Mouse (Mus musculus): ENCODE measurements around the gene Spata7.
"Not testable (repeated sequence)": the region's sequence is repeated elsewhere in the genome, so short reads cannot be mapped to it uniquely, and the experiment has no call there.

Gene Spata7

GRCm38 (mm10) chr12:98627392-98628259, at the start of gene Spata7:
Gene Spata7 (plus strand): TSS chr12:98628157.
- peak; percentile 56 for DNase-seq (ENCODE audit: extremely low read depth, low read depth)

DNA sequence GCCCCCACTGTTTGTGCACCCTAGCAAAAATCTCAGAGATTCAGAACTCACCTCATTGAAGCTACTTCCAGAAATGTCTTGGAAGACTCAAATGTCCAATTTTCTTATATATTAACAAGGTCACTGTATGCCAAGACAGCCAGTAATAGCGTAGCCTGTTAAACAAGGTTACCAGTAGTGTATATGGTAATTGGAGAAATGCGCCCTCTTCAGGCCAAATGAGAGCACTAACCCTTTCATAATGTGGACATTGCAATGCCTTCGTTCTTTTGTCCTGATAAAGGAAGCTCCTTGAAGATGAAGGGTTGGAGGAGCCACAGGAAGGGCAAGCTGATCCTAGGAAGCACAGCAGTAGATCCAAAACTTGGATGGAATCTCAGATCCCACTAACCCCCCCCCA, 42.7 kb upstream of the Spata7 start:
- DNase-seq (ENCODE audit: extremely low read depth, low read depth): no peak

DNA sequence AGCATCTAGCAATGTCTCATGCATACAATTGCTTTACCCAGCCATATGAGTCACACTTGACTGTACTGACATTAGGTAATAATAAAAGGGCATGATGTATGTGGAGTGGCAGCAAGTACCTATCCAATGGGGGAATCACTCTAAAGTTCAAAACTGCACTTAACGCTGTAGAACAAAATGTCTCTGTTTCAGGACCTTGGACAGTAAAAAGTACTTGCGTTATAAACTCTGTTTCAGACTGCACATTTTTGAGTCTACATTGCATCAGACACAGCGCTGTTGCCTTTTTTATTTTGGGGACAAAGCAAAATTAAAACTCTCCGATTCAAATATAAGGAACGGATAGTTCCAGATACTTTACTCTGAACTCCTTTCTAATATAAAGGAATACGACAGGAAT, 39.4 kb upstream of the Spata7 start:
- DNase-seq (ENCODE audit: extremely low read depth, low read depth): no peak

DNA sequence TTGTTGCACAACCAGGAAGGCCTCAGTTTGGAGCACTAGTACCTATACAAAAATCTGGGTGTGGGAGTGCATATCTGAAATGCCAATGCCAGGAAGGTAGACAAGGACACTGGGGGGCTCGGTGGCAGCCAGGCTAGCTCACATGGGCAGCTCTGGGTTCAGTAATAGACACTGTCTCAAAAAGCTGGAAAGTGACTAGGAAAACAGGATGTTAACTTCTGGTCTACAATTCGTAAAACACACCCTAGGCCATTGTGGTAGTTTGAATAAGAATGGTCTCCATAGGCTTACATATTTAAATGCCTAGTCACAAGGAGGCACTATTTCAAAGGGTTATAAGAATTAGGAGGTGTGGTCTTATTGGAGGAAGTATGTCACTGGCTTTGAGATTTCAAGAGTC, 36.9 kb upstream of the Spata7 start:
- DNase-seq (ENCODE audit: extremely low read depth, low read depth): no peak

GRCm38 (mm10) chr12:98600861-98601260, 27.1 kb upstream of the Spata7 start:
- no peak for DNase-seq (ENCODE audit: extremely low read depth, low read depth)

GRCm38 (mm10) chr12:98602114-98602513, 25.8 kb upstream of the Spata7 start:
- no peak for DNase-seq (ENCODE audit: extremely low read depth, low read depth)

DNA sequence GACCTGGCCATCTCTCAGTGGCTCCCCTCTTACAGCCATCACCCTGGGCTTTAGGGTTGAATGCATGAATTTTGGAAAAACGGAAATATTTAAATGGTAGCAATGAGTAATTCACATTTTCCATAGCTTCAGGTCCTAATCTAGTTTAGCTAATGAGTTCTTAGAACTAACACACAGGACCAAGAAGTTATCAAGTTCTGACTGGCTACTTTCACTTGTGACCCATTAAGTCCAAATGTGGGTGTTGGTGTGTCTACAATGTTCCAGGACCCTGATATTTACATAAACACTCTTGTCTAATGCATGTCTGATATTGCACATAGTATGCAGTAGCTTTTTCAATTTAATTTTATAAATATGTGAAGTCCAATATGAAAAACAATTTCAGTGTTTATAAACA, 22.7 kb upstream of the Spata7 start:
- no peak for DNase-seq (ENCODE audit: extremely low read depth, low read depth)

DNA sequence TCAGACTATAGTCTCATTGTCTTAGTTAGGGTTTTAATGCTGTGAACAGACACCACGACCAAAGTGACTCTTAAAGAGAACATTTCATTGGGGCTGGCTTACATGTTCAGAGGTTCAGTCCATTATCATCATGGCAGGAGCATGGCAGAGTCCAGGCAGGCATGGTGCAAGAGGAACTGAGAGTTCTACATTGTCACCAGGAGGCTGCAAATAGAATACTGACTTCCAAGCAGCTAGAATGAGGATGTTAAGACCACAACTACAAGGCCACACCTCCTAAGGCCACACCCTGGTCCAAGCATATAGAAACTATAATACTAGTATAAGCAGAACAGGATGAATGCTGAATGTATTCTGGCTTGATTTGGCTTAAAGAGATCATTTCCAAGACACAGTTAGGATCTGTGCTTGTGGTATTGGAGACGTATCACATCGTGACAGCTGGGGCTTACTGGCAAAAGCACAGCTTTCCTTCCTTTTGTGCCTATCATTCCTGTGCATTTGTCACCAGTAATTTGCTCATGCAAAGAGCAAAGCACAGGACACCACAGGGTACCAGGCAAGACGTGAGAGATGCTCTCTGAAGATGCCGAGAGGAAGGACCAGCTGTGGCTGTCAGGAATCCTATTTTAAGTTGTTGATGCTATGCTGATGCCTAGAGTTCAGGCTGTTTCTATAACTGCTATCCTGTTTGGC, 21.2 kb upstream of the Spata7 start:
- no peak for DNase-seq (ENCODE audit: extremely low read depth, low read depth)

GRCm38 (mm10) chr12:98610341-98610740, 17.6 kb upstream of the Spata7 start:
- no peak for DNase-seq (ENCODE audit: extremely low read depth, low read depth)

- no peak for DNase-seq (ENCODE audit: extremely low read depth, low read depth)
Measured at GRCm38 (mm10) chr12:98614910-98615508, 12.9 kb upstream of the Spata7 start.

DNA sequence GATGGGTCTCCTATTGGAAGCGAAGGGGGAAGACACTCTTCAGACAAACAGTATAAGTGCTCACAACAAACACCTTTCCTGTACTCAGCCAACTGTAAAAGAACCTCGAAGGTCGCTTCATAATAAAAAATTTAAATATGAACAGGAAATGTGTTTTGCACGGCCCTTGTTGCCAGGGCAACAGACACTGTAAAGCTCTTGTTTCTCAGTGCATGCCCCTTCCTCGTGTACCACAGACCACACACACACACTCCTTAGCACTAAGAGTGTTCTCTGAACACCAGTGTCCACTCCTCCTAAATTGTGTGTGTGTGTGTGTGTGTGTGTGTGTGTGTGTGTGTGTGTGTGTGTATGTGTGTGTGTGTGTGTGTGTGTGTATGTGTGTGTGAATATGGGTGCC, 12.2 kb upstream of the Spata7 start:
- no peak for DNase-seq (ENCODE audit: extremely low read depth, low read depth)

DNA sequence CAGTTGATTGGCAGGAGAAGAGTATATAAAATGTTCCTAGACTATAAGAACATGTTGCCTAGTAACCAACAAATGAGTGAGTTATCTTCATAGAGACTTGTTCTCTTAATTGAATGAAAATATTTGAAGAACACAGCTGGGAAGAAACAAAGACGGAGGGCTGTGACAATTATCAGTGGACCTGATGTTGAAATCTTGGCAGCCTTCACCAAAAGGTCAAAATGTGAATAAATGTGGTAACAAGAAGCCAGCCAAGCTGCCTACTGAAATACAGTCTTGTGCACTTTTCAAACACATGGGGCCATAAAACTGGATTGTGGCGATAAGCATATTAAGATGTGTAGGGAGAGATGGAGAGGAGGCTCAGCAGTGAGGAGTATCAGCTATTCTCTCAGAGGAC, 8.5 kb upstream of the Spata7 start:
- DNase-seq (ENCODE audit: extremely low read depth, low read depth): no peak

DNA sequence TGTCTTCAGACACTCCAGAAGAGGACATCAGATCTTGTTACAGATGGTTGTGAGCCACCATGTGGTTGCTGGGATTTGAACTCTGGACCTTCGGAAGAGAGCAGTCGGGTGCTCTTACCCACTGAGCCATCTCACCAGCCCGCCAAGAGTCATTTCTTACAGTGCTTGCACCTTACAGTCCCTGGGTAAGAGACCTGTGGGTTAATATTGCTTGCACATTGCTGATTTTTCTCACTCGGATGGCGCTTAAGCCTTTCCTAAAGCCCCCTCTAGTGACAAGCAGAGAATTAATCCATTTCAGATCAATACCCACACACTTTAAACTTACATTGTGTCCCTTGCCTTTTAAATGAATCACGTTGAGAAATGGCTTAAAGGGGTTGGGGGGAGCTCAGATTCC, 7.0 kb upstream of the Spata7 start:
- not testable (repeated sequence) for DNase-seq (ENCODE audit: extremely low read depth, low read depth)

DNA sequence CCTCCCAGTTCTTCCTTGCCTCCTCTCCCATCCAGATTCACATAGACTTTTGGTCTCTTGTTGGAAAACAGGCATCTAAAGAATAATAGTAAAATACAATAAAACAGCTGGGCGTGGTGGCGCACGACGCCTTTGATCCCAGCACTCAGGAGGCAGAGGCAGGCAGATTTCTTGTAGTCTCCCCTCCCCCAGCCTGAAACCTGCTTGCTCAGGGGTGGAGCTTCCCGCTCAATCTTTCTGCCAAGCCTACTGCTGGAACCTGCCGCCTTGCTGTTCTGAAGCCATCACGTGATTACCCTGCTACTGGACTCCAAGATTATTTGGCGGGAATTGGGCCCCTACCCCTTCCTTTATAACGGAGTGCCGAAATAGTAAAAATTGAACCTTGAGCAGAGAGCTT, 4.7 kb upstream of the Spata7 start:
- not testable (repeated sequence) for DNase-seq (ENCODE audit: extremely low read depth, low read depth)

GRCm38 (mm10) chr12:98628260-98628970, 458 bp downstream of the Spata7 start:
- no peak for DNase-seq (ENCODE audit: extremely low read depth, low read depth)

- DNase-seq (ENCODE audit: extremely low read depth, low read depth): peak; percentile 9
Measured at GRCm38 (mm10) chr12:98644852-98645251, 16.9 kb downstream of the Spata7 start.

GRCm38 (mm10) chr12:98656873-98657272, 28.9 kb downstream of the Spata7 start:
- no peak for DNase-seq (ENCODE audit: extremely low read depth, low read depth)

GRCm38 (mm10) chr12:98662617-98663016, 34.7 kb downstream of the Spata7 start:
- no peak for DNase-seq (ENCODE audit: extremely low read depth, low read depth)

DNA sequence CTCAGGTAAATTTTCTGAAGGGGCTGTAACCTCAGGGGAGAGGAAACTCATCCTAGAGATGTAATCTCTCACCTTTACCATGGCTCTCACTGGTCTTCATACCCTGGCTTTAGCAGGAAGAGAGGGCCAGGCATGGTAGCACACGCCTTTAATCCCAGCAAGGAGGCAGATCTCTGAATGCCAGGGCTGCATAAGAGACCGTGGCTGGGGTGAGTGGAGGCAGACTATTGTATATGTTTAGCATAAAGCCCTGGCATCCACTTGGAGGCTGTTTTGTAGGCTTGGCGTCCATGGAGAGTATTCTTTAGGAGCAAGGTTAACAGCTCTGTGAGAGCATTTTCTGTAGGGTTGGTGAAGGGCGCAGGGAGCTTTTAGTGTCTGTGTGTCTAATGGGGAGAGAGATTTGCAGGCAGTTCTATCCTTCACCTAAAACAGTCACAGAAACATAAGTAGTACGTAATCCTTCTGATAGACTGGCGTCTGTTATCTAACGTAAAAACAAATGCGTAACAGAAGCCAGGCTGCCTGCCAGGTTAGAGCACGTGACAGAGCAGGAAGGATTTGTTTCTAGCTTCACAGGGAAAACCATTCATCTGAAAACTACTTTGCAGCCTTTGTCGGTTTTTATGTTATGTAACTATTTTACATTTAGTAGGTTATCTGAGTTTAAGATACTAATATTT, 40.3 kb downstream of the Spata7 start:
- DNase-seq (ENCODE audit: extremely low read depth, low read depth): no peak

- DNase-seq (ENCODE audit: extremely low read depth, low read depth): no peak
Measured at GRCm38 (mm10) chr12:98669086-98669485, 41.1 kb downstream of the Spata7 start.

DNA sequence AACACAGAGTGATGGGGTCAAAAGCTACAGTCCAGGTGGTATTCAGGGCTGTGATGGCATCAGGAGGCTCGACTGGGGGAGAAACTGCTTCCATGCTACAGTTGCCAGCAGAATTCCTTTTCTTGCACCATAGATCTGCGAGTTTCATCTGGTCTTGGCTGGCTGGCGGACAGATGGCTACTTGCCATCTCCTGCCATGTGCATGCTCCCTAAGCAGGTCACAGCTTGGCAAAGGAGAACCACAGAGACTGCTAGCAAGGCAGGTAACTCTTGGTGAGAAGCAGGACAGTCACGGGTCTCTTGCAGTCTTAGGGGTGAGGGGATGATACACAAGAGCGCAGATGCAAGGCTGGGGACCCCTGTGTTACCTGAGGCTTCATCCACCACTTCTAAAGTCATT, 41.9 kb downstream of the Spata7 start:
- DNase-seq (ENCODE audit: extremely low read depth, low read depth): no peak

All from MEL-GATA-1-ER (cell line).